25 mouse cellular contexts compared by ENCODE assay signal in genomic region chr11:66961447-66962176, GRCm38 (mm10). TPM values are rescaled to one million over a fixed set of nuclear protein-coding genes. Genes with fewer than 3 reads are reported as not detected.
DNase-seq lines count a peak whose midpoint lies in the region; ATAC-seq and TF ChIP-seq lines count a peak whose summit lies in the region.
"Had no signal": no experiment of that assay in that cellular context is flagged by ENCODE, and none has a peak within 500 bp of the region (broad histone marks: within the 10 kb centered on the region; RNA-seq: fewer than 3 reads in every experiment).

No protein-coding gene starts in this region.

- no peak for TF ChIP-seq POLR2A in kidney, adult 2 months (IDR thresholded peaks at IDR 0.05; ENCODE audit: low read depth, low read length)

- TF ChIP-seq CTCF in kidney, adult 2 months (conservative IDR thresholded peaks at IDR 0.05; ENCODE audit: insufficient read depth, insufficient read length, low read depth, low read length): no peak

- peaks cover 6% of the 10 kb centered on the region; the same call in 1 of the 2 replicates for H3K9me3 ChIP-seq in heart, embryonic 12.5 days (replicated peaks)
- H3K9me3 ChIP-seq in stomach, embryonic 16.5 days (replicated peaks; ENCODE audit: control insufficient read depth, low read length): no peaks in the 10 kb centered on the region
- H3K9me3 ChIP-seq: embryonic facial prominence, embryonic 13.5 days; hindbrain, embryonic 10.5 days; liver, embryonic 12.5 days; midbrain, embryonic 10.5 days had no signal

- no peaks in the 10 kb centered on the region for H3K36me3 ChIP-seq in kidney, adult 2 months (ENCODE audit: control insufficient read depth, insufficient read depth, low read length)
- H3K36me3 ChIP-seq in heart, embryonic 12.5 days: no peaks in the 10 kb centered on the region
- H3K36me3 ChIP-seq in stomach, embryonic 16.5 days (ENCODE audit: control insufficient read depth, insufficient read depth, low read length): no peaks in the 10 kb centered on the region
- H3K36me3 ChIP-seq: embryonic facial prominence, embryonic 13.5 days; hindbrain, embryonic 10.5 days; liver, embryonic 12.5 days; midbrain, embryonic 10.5 days had no signal

- no peak overlapping the region for H3K27ac ChIP-seq in kidney, adult 2 months (ENCODE audit: insufficient read depth, low read depth, low read length)
- peak overlapping the region; percentile 30; the same call in 1 of the 2 replicates for H3K27ac ChIP-seq in heart, embryonic 12.5 days (ENCODE audit: poor library complexity, severe bottlenecking)
- peak overlapping the region; percentile 28; the same call in 1 of the 2 replicates for H3K27ac ChIP-seq in stomach, embryonic 16.5 days (ENCODE audit: low read length)
- H3K27ac ChIP-seq: embryonic facial prominence, embryonic 13.5 days; hindbrain, embryonic 10.5 days; hindbrain, postnatal 0 days; liver, embryonic 12.5 days; midbrain, embryonic 10.5 days had no signal

- no peak overlapping the region for H3K4me3 ChIP-seq in kidney, adult 2 months (ENCODE audit: insufficient read depth, low read depth, low read length)
- no peak overlapping the region for H3K4me3 ChIP-seq in heart, embryonic 12.5 days
- H3K4me3 ChIP-seq in stomach, embryonic 16.5 days (replicated peaks; ENCODE audit: low read length): no peak overlapping the region
- H3K4me3 ChIP-seq: embryonic facial prominence, embryonic 13.5 days; hindbrain, embryonic 10.5 days; liver, embryonic 12.5 days; midbrain, embryonic 10.5 days had no signal

- no peak overlapping the region for H3K4me2 ChIP-seq in heart, embryonic 12.5 days
- H3K4me2 ChIP-seq in stomach, embryonic 16.5 days (ENCODE audit: low read depth, low read length): no peak overlapping the region
- H3K4me2 ChIP-seq: embryonic facial prominence, embryonic 13.5 days; liver, embryonic 12.5 days; lung, embryonic 14.5 days had no signal

- H3K4me1 ChIP-seq in kidney, adult 2 months (ENCODE audit: control insufficient read depth, insufficient read depth, low read length): no peaks in the 10 kb centered on the region
- peaks cover 34% of the 10 kb centered on the region for H3K4me1 ChIP-seq in heart, embryonic 12.5 days (replicated peaks)
- H3K4me1 ChIP-seq in stomach, embryonic 16.5 days (ENCODE audit: control insufficient read depth, insufficient read depth, low read length): peaks cover 4% of the 10 kb centered on the region; the same call in 1 of the 2 replicates
- H3K4me1 ChIP-seq: embryonic facial prominence, embryonic 13.5 days; liver, embryonic 12.5 days; midbrain, embryonic 10.5 days had no signal

- WGBS in kidney, adult 2 months: 83% methylated on average over 12 of the region's 12 CpGs
- 41% methylated on average over 12 of the region's 12 CpGs for WGBS in heart, embryonic 12.5 days
- WGBS in stomach, embryonic 16.5 days: 68% methylated on average over 12 of the region's 12 CpGs

- no peak for ATAC-seq in heart, embryonic 12.5 days (ENCODE audit: insufficient number of reproducible peaks, low FRiP score)
- no peak for ATAC-seq in stomach, embryonic 16.5 days (ENCODE audit: insufficient read depth, low FRiP score)
- ATAC-seq in cerebellum, adult (ENCODE audit: insufficient number of reproducible peaks, low FRiP score, low TSS enrichment): no peak
- ATAC-seq: forebrain, embryonic 16.5 days; hindbrain, postnatal 0 days; liver, embryonic 12.5 days had no signal

- DNase-seq in kidney, adult 2 months: peak; percentile 36
- DNase-seq in kidney, postnatal 10 days: no peak
- peak; percentile 23 for DNase-seq in heart, postnatal 4 days
- no peak for DNase-seq in liver
- DNase-seq in cerebellum, postnatal 36 days: no peak
- DNase-seq: cerebellum, adult 8-10 months; gastrocnemius, postnatal 25 days; kidney, adult 9 months; lung, embryonic 14.5 days; lung, postnatal 4 days; right cerebral cortex, postnatal 25 days had no signal

- H3K27me3 ChIP-seq in kidney, adult 2 months (replicated peaks; ENCODE audit: control insufficient read depth, insufficient read depth, low read length): no peaks in the 10 kb centered on the region
- peaks cover 9% of the 10 kb centered on the region for H3K27me3 ChIP-seq in heart, embryonic 12.5 days (replicated peaks)
- no peaks in the 10 kb centered on the region for H3K27me3 ChIP-seq in stomach, embryonic 16.5 days (ENCODE audit: control insufficient read depth, insufficient read depth, low read length)
- H3K27me3 ChIP-seq: embryonic facial prominence, embryonic 13.5 days; liver, embryonic 12.5 days had no signal

- no peak overlapping the region for H3K9ac ChIP-seq in heart, embryonic 12.5 days
- no peak overlapping the region; the same call in 1 of the 2 replicates for H3K9ac ChIP-seq in stomach, embryonic 16.5 days (ENCODE audit: low read length)
- H3K9ac ChIP-seq: embryonic facial prominence, embryonic 13.5 days; liver, embryonic 12.5 days; lung, embryonic 14.5 days had no signal

RNA-seq across cellular contexts. Expression of gene Tmem238l, which starts 5.2 kb away (rescaled TPM):
- polyA plus RNA-seq in kidney, adult 2 months (2012; rRNA removed): 5.3 and 5.8 TPM in 2 replicates
- polyA plus RNA-seq in heart, embryonic 12.5 days (2016; fragmentation: Nextera tagmentation; extraction: Ambion mirVana): 0.28 TPM in 1 of 2 replicates, not detected in the other
- under 1 TPM; 0.34 to 0.52 TPM for total RNA-seq in heart, postnatal 4 days (2021)
- 0.91 and 1.0 TPM in 2 replicates for polyA plus RNA-seq in stomach, embryonic 16.5 days (2015; fragmentation: Nextera tagmentation; extraction: Ambion mirVana)
- total RNA-seq: adrenal gland, adult 18-20 months; adrenal gland, postnatal 4 days; gastrocnemius, postnatal 25 days; hindbrain, postnatal 0 days; left cerebral cortex, adult 8-10 months had no signal
- polyA plus RNA-seq: embryonic facial prominence, embryonic 13.5 days; forebrain, embryonic 16.5 days; hindbrain, embryonic 10.5 days; hindbrain, postnatal 0 days; limb, embryonic 11.5 days; liver, embryonic 12.5 days; lung, embryonic 14.5 days; midbrain, embryonic 10.5 days; neural tube, embryonic 14.5 days had no signal

RNA-seq across cellular contexts. Expression of gene Pirt, which starts 49.8 kb away (rescaled TPM):
- polyA plus RNA-seq in kidney, adult 2 months (2012; rRNA removed): 0.29 and 0.55 TPM in 2 replicates
- 14.4 and 14.5 TPM in 2 replicates for polyA plus RNA-seq in heart, embryonic 12.5 days (2016; fragmentation: Nextera tagmentation; extraction: Ambion mirVana)
- 10 to 100 TPM; 32.0 to 36.6 TPM for total RNA-seq in heart, postnatal 4 days (2021)
- 6.9 and 7.0 TPM in 2 replicates for polyA plus RNA-seq in stomach, embryonic 16.5 days (2015; fragmentation: Nextera tagmentation; extraction: Ambion mirVana)
- polyA plus RNA-seq: limb, embryonic 11.5 days had no signal

Comparison
In these comparisons a context has a peak if more than half of its experiments do, and no peak if none do; other contexts are left out.
1. DNase-seq: peak in kidney, adult 2 months (single experiment) and heart, postnatal 4 days (single experiment); none in kidney, postnatal 10 days (single experiment), liver (single experiment) and cerebellum, postnatal 36 days (0 of 2).